Mouse (Mus musculus): ENCODE measurements around the gene Rhox2g.
"Not testable (repeated sequence)": the region's sequence is repeated elsewhere in the genome, so short reads cannot be mapped to it uniquely, and the experiment has no call there.

Rhox2g gene

GRCm38 (mm10) chrX:37643370-37643769, at the start of gene Rhox2g:
TSS of gene Rhox2g (minus strand) at chrX:37643470.
- DNase-seq: not testable (repeated sequence)

- no peak for DNase-seq
Measured at GRCm38 (mm10) chrX:37692261-37692660, 49.0 kb upstream of the Rhox2g start.

DNA sequence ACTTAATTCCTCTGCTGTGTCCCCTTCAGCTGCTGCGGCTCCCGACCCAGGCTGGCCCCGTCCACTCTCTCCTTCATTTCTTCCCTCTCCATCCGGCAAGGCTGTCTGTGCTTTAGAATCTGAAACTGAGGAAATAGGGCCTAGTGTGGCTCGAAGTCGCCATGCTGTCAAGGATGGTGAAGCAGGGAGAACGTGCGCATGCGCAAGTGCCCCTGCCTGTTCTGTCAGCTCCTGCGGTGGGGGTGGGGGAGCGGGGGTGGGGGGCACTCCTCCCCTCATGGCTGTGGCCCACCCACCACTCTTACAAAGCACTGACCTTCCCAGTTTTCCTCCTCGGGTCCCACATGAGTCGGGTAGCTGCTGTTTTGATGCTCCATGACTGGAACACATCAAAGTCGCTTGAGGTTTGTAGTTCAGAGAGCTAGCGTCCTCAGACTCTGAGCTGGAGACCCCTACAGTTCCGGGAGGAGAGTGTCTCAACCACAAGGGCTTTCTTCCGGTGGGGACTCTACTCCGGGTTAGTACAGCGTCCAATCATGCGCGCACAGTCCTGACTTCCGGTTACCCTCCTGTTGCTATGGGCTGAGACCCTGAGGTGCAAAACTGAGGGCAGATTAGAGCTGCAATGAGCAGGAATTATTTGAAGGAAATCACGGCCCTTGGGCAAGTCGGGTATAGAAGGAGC, 39.9 kb upstream of the Rhox2g start:
- DNase-seq: no peak

DNA sequence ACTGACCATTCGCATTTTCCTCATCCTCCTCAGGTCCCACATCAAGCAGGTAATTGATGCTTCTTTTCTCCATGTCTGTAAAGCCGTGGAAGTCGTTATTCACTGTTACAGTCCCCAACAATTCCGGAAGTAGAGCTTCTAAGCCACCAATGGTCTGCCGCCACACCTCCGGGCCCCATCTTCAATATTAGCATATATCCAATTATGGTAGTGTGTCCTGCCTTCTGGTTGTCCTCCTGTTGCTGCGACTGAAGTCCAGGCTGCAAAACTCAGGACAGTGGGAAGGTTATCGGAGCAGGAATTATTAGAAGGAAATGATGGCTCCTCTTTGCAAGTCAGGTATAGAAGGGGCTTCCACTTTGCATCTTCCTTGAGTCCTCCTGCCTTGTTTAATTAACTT, 29.9 kb upstream of the Rhox2g start, which contains the start of gene Rhox2h:
Rhox2h (minus strand) TSS at position 101 of the 400 bp plus-strand sequence.
- DNase-seq: not testable (repeated sequence)

- DNase-seq: not testable (repeated sequence)
Measured at GRCm38 (mm10) chrX:37668664-37669063, 25.4 kb upstream of the Rhox2g start, which contains the start of gene Rhox3h. TSS of gene Rhox3h (minus strand) at chrX:37668764.

DNA sequence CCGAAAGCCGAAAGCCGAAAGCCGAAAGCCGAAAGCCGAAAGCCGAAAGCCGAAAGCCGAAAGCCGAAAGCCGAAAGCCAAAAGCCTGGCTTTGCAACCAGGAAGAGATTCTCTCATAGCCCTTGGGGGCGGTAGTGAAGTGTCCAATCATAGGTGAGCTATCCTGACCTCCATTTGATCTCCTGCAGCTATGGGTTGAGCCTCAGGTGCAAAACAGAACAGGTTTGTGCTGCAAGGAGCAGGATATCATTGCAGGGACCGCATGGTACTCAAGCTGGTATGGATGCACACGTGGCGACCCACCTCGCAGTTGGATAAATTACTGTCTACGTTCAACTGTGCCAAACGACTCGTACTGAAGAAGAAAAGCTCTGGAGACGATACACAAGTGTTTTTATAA, 8.0 kb upstream of the Rhox2g start, which contains the start of gene Rhox4g:
Rhox4g (minus strand) TSS at position 101 of the 400 bp plus-strand sequence.
- not testable (repeated sequence) for DNase-seq

DNA sequence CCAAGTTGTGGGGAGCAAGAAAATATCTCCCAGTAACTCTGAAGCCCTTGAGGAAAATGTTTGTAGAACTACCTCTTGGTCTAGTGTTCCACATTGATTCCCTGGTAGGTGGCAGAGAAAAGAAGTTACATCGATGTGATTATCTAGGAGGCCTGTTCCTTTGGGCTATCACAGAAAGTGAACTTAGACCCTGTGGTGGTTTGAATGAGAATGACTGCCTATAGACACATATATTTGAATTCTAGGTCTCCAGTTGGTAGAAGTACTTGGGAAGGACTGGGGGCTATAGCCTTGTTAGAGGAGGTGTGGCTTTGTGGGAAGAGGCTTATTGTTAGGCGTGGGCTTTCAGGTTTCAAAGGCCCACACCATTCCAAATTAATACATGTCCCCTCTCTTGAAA, 14.8 kb downstream of the Rhox2g start, which contains the start of gene Rhox3g:
Rhox3g (minus strand) TSS at position 101 of the 400 bp plus-strand sequence.
- not testable (repeated sequence) for DNase-seq

DNA sequence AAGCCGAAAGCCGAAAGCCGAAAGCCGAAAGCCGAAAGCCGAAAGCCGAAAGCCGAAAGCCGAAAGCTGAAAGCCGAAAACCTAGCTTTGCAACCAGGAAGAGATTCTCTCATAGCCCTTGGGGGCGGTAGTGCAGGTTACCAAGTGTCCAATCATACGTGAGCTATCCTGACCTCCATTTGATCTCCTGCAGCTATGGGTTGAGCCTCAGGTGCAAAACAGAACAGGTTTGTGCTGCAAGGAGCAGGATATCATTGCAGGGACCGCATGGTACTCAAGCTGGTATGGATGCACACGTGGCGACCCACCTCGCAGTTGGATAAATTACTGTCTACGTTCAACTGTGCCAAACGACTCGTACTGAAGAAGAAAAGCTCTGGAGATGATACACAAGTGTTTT, 35.7 kb downstream of the Rhox2g start, which contains the start of gene Rhox4f:
Rhox4f (minus strand) TSS at position 101 of the 400 bp plus-strand sequence.
- DNase-seq: not testable (repeated sequence)
